Mouse (Mus musculus): ENCODE data around the gene Blcap.

GRCm38 (mm10) chr2:157561165-157561836 is 9.8 kb downstream of the Blcap start:
- TF ChIP-seq CTCF (IDR thresholded peaks at IDR 0.05; ENCODE audit: control insufficient read depth, insufficient read depth, insufficient replicate concordance, low read depth, low read length) (no peak), POLR2A (IDR thresholded peaks at IDR 0.05; ENCODE audit: control insufficient read depth, low read depth, low read length) (no peak)

Measured in testis, adult 2 months (tissue).